Mouse (Mus musculus) heart, embryonic 16.5 days (tissue): Measurements from ENCODE around the gene Sema5b. TPM values are rescaled to one million over a fixed set of nuclear protein-coding genes. Genes with fewer than 3 reads are reported as not detected.

Source experiments
- polyA plus RNA-seq: library from polyadenylated mRNA; unstranded; fragments of >200 nt; fragmentation: Nextera tagmentation; extraction: Ambion mirVana; gene quantifications from 2 replicates; pipeline ENCODE4 v1.2.1, GENCODE M21; 2015

The Sema5b gene
- polyA plus RNA-seq, 1 experiment from 2014 or later: 3.1 TPM

Other genes with a start within 250 kb of the Sema5b start
- 34.2 and 34.9 TPM in 2 replicates for gene Sec22a, start 177.2 kb upstream of the Sema5b start, polyA plus RNA-seq
- gene Pdia5, start 50.3 kb upstream of the Sema5b start, polyA plus RNA-seq: 26.6 and 26.9 TPM in 2 replicates
- gene Dirc2, start 228.2 kb downstream of the Sema5b start, polyA plus RNA-seq: 10.1 and 12.0 TPM in 2 replicates
- gene Hspbap1, start 229.2 kb downstream of the Sema5b start, polyA plus RNA-seq: 8.3 and 9.4 TPM in 2 replicates